Mouse (Mus musculus): Measurements from ENCODE around the gene Ptprk. TPM values are rescaled to one million over a fixed set of nuclear protein-coding genes. Genes with fewer than 3 reads are reported as not detected.
A peak's percentile ranks its signal among the peaks of the same experiment; 100 is the strongest.

Ptprk gene
- total and polyA plus RNA-seq, 2 experiments from 2014 or later: 25.6 to 70.3 TPM

DNA sequence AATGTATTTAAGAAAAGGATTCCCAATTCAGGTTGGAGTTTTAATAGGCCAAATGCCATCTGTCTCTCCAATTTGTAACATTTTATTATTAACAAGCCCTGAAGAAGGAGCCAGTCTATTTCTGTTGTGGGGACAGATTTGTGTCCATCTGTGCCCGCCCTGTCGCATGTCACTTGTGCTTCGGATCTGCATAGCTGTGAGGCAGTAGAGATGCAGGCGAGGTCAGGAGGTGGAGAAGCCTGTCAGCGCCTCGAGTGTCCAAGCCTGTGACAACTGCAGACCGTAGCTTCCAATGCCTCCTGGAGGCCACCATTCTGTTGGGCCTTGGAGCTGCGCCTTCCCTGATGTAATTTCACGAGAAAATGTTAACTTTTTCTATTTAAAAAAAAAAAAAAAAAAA, 417.6 kb downstream of the Ptprk start:
- peak; percentile 85 for ATAC-seq (ENCODE audit: insufficient read depth, low read depth)
- Histone ChIP-seq H3K9me3 (replicated peaks; ENCODE audit: control insufficient read depth, low read length) (no peaks in the 10 kb centered on the region), H3K4me1 (ENCODE audit: control insufficient read depth, insufficient read depth) (peaks cover 25% of the 10 kb centered on the region), H3K27me3 (ENCODE audit: control insufficient read depth, insufficient read depth, low read length) (no peaks in the 10 kb centered on the region), H3K4me3 (ENCODE audit: low read depth, low read length) (no peak overlapping the region), H3K36me3 (replicated peaks; ENCODE audit: control insufficient read depth, insufficient read depth, low read length) (no peaks in the 10 kb centered on the region), H3K9ac (replicated peaks; ENCODE audit: low read depth, low read length) (no peak overlapping the region), H3K4me2 (ENCODE audit: low read depth, low read length) (no peak overlapping the region), H3K27ac (ENCODE audit: low read depth) (peak overlapping the region; percentile 86)
- TF ChIP-seq EP300 (IDR thresholded peaks at IDR 0.05; ENCODE audit: low read depth) (no peak), CTCF (IDR thresholded peaks at IDR 0.05; ENCODE audit: low read depth) (no peak)
- WGBS: 26% methylated on average over 9 of the region's 9 CpGs
- DNase-seq (ENCODE audit: low spot score): peak; percentile 65

DNA sequence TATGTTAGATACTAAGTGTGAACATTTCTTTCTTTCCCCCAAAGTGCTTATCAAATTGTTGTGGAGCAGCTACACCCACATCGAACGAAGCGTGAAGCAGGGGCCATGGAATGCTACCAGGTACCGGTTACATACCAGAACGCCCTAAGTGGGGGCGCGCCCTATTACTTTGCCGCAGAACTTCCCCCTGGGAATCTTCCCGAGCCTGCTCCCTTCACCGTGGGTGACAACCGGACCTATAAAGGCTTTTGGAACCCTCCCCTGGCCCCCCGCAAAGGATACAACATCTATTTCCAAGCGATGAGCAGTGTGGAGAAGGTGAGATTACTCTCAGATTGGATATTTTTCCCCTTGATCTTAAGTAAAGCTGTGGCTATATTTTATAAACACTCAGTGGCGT, 418.2 kb downstream of the Ptprk start:
- 39% methylated on average over 14 of the region's 14 CpGs for WGBS
- H3K9ac ChIP-seq (replicated peaks; ENCODE audit: low read depth, low read length): no peak overlapping the region

DNA sequence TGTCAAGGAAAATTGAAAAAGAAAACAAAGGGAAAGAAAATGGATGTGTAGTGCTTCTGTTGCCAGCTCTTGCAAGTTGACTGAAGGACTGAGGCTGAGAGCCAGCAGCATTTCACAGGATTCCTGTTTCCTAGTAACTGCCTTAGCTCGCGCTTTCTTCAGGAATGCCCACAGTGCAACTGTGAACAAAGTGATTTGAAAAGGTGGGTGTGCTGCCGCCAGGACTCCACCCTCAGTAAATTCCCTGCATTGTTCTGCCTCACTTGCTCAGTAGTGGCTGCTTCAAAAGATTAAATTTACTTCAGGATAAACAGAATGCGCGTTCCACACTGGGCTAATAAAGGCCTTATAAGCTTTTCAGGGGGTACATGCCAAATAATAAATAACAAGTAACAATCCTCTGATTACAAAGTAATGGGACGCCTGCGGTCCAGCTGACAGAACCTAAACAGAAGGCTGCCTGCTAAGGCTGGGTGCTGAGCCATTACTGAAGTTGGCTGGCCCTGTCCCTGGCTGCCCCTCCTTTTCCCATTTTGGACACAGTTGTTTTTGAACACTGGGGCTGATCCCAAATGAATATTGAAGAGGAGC, 418.7 kb downstream of the Ptprk start:
- Histone ChIP-seq H3K9me3 (replicated peaks; ENCODE audit: control insufficient read depth, low read length) (no peaks in the 10 kb centered on the region), H3K27ac (ENCODE audit: low read depth) (peak overlapping the region; percentile 86), H3K4me2 (ENCODE audit: low read depth, low read length) (peak overlapping the region; percentile 38), H3K9ac (replicated peaks; ENCODE audit: low read depth, low read length) (no peak overlapping the region), H3K4me1 (ENCODE audit: control insufficient read depth, insufficient read depth) (peaks cover 25% of the 10 kb centered on the region), H3K4me3 (ENCODE audit: low read depth, low read length) (0 out of 2 replicates have a peak overlapping the region, but pooled peaks have one; percentile 8), H3K27me3 (ENCODE audit: control insufficient read depth, insufficient read depth, low read length) (no peaks in the 10 kb centered on the region), H3K36me3 (replicated peaks; ENCODE audit: control insufficient read depth, insufficient read depth, low read length) (no peaks in the 10 kb centered on the region)
- DNase-seq (ENCODE audit: low spot score) (peak; percentile 46), ATAC-seq (ENCODE audit: insufficient read depth, low read depth) (peak; percentile 85)
- TF ChIP-seq EP300 (IDR thresholded peaks at IDR 0.05; ENCODE audit: low read depth) (no peak), CTCF (IDR thresholded peaks at IDR 0.05; ENCODE audit: low read depth) (no peak)
- WGBS: 22% methylated on average over 7 of the region's 7 CpGs

More for the DNA sequence above, 418.2 kb downstream of the Ptprk start:
- H3K36me3 ChIP-seq (replicated peaks; ENCODE audit: control insufficient read depth, insufficient read depth, low read length): no peaks in the 10 kb centered on the region
- DNase-seq (ENCODE audit: low spot score) (no peak), ATAC-seq (ENCODE audit: insufficient read depth, low read depth) (0 out of 2 replicates have a peak, but pooled peaks have one; percentile 7)
- H3K27me3 ChIP-seq (ENCODE audit: control insufficient read depth, insufficient read depth, low read length): no peaks in the 10 kb centered on the region
- H3K9me3 ChIP-seq (replicated peaks; ENCODE audit: control insufficient read depth, low read length): no peaks in the 10 kb centered on the region
- peak overlapping the region; percentile 86 for H3K27ac ChIP-seq (ENCODE audit: low read depth)
- H3K4me2 ChIP-seq (ENCODE audit: low read depth, low read length): peak overlapping the region; percentile 38
- no peak for TF ChIP-seq EP300 (IDR thresholded peaks at IDR 0.05; ENCODE audit: low read depth)
- H3K4me3 ChIP-seq (ENCODE audit: low read depth, low read length): 0 out of 2 replicates have a peak overlapping the region, but pooled peaks have one; percentile 8
- peaks cover 25% of the 10 kb centered on the region for H3K4me1 ChIP-seq (ENCODE audit: control insufficient read depth, insufficient read depth)

DNA sequence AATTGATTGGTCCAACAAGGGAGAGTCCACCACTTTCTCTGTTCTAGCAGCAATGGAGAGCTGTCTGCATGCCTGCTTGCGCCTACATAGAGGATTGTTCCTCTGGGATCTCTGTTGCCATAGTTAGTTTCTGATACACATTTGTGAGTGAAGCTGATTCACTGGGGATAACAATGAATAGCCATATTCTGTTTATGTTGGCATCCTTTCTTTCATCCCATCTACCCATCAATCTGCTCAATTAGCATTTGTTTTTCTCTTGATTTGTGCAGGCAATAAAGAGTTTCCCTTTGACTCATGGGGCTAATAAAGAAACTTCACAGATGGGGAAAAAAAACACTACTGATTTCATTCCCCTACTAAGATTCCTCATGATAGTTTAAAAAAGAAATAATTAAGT, 423.2 kb downstream of the Ptprk start:
- Histone ChIP-seq H3K4me3 (ENCODE audit: low read depth, low read length) (no peak overlapping the region), H3K9me3 (replicated peaks; ENCODE audit: control insufficient read depth, low read length) (no peaks in the 10 kb centered on the region), H3K9ac (replicated peaks; ENCODE audit: low read depth, low read length) (no peak overlapping the region), H3K4me2 (ENCODE audit: low read depth, low read length) (no peak overlapping the region), H3K4me1 (ENCODE audit: control insufficient read depth, insufficient read depth) (peaks cover 19% of the 10 kb centered on the region), H3K27ac (ENCODE audit: low read depth) (no peak overlapping the region), H3K36me3 (replicated peaks; ENCODE audit: control insufficient read depth, insufficient read depth, low read length) (no peaks in the 10 kb centered on the region), H3K27me3 (ENCODE audit: control insufficient read depth, insufficient read depth, low read length) (no peaks in the 10 kb centered on the region)
- DNase-seq (ENCODE audit: low spot score): no peak
- 88% methylated on average over 1 of the region's 1 CpGs for WGBS
- no peak for TF ChIP-seq EP300 (IDR thresholded peaks at IDR 0.05; ENCODE audit: low read depth)
- TF ChIP-seq CTCF (IDR thresholded peaks at IDR 0.05; ENCODE audit: low read depth): no peak
- ATAC-seq (ENCODE audit: insufficient read depth, low read depth): no peak

DNA sequence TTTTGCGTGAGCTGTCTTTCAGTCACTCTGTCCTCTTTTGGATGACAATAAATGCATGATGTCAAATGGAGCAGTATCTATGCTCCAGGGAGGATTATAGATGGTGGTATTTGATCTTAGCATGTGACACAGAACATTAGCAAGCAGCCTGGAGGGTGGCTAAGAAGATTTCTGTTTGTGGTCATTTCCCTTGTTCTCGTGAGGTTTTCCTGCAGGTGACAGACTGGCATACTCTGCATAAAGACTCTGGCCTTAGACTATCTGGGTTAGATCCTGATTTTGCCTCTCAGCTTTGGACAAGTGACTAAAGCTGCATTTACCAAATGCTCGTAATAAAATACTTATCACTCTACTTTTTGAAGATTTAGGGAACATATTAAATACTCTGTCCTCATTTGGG, 423.9 kb downstream of the Ptprk start:
- TF ChIP-seq EP300 (IDR thresholded peaks at IDR 0.05; ENCODE audit: low read depth) (no peak), CTCF (IDR thresholded peaks at IDR 0.05; ENCODE audit: low read depth) (no peak)
- peaks cover 13% of the 10 kb centered on the region for H3K4me1 ChIP-seq (ENCODE audit: control insufficient read depth, insufficient read depth)
- no peak for DNase-seq (ENCODE audit: low spot score)
- no peaks in the 10 kb centered on the region for H3K36me3 ChIP-seq (replicated peaks; ENCODE audit: control insufficient read depth, insufficient read depth, low read length)
- no peak overlapping the region for H3K4me2 ChIP-seq (ENCODE audit: low read depth, low read length)
- no peak overlapping the region for H3K9ac ChIP-seq (replicated peaks; ENCODE audit: low read depth, low read length)
- WGBS: 80% methylated on average over 3 of the region's 3 CpGs
- no peaks in the 10 kb centered on the region for H3K9me3 ChIP-seq (replicated peaks; ENCODE audit: control insufficient read depth, low read length)
- H3K27ac ChIP-seq (ENCODE audit: low read depth): no peak overlapping the region
- no peak for ATAC-seq (ENCODE audit: insufficient read depth, low read depth)
- no peak overlapping the region for H3K4me3 ChIP-seq (ENCODE audit: low read depth, low read length)
- H3K27me3 ChIP-seq (ENCODE audit: control insufficient read depth, insufficient read depth, low read length): no peaks in the 10 kb centered on the region

DNA sequence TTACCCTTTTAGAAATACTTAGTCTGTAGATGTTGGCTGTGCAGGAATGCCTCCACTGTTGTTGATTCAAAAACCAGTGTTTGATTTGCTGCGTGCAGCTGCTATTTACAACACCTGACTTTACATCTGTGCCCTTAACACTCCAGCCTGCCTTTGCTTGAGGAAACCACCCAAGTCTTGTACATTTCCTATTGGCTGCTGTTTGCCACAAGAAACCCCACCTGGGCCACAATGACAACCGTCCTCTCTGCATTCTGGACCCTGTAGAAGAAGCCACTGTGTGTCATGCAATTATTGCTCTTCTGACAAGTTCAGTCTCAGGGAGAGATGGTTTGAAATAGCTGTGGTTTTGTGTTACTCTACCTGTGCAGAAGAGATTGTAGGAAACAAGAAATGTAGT, 439.0 kb downstream of the Ptprk start:
- TF ChIP-seq EP300 (IDR thresholded peaks at IDR 0.05; ENCODE audit: low read depth) (no peak), CTCF (IDR thresholded peaks at IDR 0.05; ENCODE audit: low read depth) (no peak)
- Histone ChIP-seq H3K27ac (ENCODE audit: low read depth) (peak overlapping the region; percentile 38; the same call in 1 of the 2 replicates), H3K36me3 (replicated peaks; ENCODE audit: control insufficient read depth, insufficient read depth, low read length) (no peaks in the 10 kb centered on the region), H3K27me3 (ENCODE audit: control insufficient read depth, insufficient read depth, low read length) (no peaks in the 10 kb centered on the region), H3K4me2 (ENCODE audit: low read depth, low read length) (no peak overlapping the region), H3K4me3 (ENCODE audit: low read depth, low read length) (no peak overlapping the region), H3K4me1 (ENCODE audit: control insufficient read depth, insufficient read depth) (no peaks in the 10 kb centered on the region), H3K9me3 (replicated peaks; ENCODE audit: control insufficient read depth, low read length) (no peaks in the 10 kb centered on the region), H3K9ac (replicated peaks; ENCODE audit: low read depth, low read length) (no peak overlapping the region)
- DNase-seq (ENCODE audit: low spot score): no peak
- WGBS: 83% methylated on average over 2 of the region's 2 CpGs
- no peak for ATAC-seq (ENCODE audit: insufficient read depth, low read depth)
